Mouse (Mus musculus): ENCODE data around the gene Elovl7. TPM values are rescaled to one million over a fixed set of nuclear protein-coding genes. Genes with fewer than 3 reads are reported as not detected.

Gene Elovl7
- polyA plus RNA-seq, 1 experiment, result 0.04 TPM

GRCm38 (mm10) chr13:108215231-108215780 lies 1.1 kb downstream of the Elovl7 start:
- TF ChIP-seq GATA1 (IDR thresholded peaks at IDR 0.05; ENCODE audit: low read length), result no peak

DNA sequence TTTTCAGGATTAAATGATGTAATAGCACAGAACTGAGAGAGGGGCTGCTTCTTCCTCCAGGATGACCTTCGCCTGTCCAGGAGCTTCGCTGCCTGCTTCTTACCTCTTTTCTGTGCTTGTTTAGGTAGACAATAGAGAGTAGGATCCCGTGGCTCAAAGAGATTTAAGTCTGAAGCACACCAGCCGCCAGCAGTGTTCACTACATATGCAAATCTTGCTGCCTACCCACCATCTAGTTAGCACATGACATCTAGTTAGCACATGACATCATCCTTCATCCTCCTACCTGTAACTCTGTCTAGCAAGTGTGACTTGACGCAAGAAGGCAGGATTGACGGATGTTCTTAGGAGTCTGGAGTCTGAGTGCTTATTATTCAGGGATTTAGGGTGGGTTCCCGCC lies 5.6 kb downstream of the Elovl7 start:
- no peak for TF ChIP-seq GATA1 (IDR thresholded peaks at IDR 0.05; ENCODE audit: low read length)

DNA sequence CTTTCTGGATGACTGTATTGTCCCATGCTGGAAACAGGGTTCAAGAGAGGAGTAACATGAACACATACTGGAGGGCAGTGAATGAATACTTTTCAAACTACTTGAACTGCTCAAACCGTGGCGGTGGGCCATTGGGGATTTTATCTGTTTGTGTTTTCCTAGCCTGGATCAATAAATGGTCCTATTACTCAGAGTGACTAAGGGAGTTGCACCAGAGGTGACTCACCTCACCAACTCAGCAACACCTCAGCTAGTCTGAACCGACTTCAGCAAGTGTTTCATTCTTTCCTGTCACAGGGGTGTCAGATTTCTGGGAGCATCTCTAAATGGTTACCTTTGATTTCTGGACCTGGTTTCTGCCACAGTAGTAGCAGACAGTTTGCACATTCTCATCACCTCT lies 15.0 kb downstream of the Elovl7 start:
- no peak for TF ChIP-seq GATA1 (IDR thresholded peaks at IDR 0.05; ENCODE audit: low read length)

- no peak for TF ChIP-seq GATA1 (IDR thresholded peaks at IDR 0.05; ENCODE audit: low read length)
Measured at GRCm38 (mm10) chr13:108229634-108230330, 15.6 kb downstream of the Elovl7 start.

GRCm38 (mm10) chr13:108240012-108240411 lies 25.8 kb downstream of the Elovl7 start:
- no peak for TF ChIP-seq GATA1 (IDR thresholded peaks at IDR 0.05; ENCODE audit: low read length)

- no peak for TF ChIP-seq GATA1 (IDR thresholded peaks at IDR 0.05; ENCODE audit: low read length)
Measured at GRCm38 (mm10) chr13:108241715-108242114, 27.5 kb downstream of the Elovl7 start.

GRCm38 (mm10) chr13:108245086-108245697 lies 31.0 kb downstream of the Elovl7 start:
- TF ChIP-seq GATA1 (IDR thresholded peaks at IDR 0.05; ENCODE audit: low read length), result no peak

DNA sequence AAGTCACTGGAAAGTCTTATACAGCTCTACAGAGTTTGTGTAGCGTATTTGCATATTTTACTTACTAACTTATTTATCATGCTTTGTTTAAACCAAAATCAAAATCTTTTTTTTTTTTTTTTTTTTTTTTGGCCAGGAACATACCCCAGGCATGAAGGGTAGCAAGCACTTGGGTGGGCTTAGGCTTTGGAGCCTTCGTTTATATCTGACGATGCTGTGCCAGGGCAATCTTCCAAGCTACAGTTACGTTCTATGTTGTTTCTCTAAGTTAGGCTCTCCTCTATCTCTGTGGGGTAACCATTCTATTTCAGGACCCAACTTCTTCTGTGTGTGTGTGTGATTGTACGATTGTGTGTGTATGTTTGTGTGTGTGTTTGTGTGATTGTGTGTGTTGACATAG lies 36.9 kb downstream of the Elovl7 start:
- TF ChIP-seq GATA1 (IDR thresholded peaks at IDR 0.05; ENCODE audit: low read length), result no peak

DNA sequence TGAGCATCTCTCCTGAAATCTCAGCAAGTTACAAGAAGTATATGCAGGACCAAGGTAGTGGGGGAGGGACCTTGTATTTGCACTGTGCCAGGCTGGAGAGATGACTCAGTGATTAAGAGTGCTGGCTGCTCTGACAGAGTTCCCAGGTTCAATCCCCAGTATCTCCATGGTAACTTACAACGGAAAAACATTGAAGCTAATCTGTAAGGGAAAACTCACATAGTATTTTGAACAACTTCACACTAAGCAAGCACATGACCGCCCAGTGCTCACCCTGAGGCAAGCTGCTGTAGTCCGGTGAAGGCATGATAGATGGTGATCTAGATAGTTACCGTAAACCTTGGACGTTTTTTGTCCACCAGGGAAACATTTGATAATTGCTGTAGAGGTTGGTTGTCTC lies 39.8 kb downstream of the Elovl7 start:
- TF ChIP-seq GATA1 (IDR thresholded peaks at IDR 0.05; ENCODE audit: low read length), result no peak

- TF ChIP-seq GATA1 (IDR thresholded peaks at IDR 0.05; ENCODE audit: low read length), result no peak
Measured at GRCm38 (mm10) chr13:108263042-108263441, 48.8 kb downstream of the Elovl7 start.

- no peak for TF ChIP-seq GATA1 (IDR thresholded peaks at IDR 0.05; ENCODE audit: low read length)
Measured at GRCm38 (mm10) chr13:108265394-108265793, 51.2 kb downstream of the Elovl7 start.

DNA sequence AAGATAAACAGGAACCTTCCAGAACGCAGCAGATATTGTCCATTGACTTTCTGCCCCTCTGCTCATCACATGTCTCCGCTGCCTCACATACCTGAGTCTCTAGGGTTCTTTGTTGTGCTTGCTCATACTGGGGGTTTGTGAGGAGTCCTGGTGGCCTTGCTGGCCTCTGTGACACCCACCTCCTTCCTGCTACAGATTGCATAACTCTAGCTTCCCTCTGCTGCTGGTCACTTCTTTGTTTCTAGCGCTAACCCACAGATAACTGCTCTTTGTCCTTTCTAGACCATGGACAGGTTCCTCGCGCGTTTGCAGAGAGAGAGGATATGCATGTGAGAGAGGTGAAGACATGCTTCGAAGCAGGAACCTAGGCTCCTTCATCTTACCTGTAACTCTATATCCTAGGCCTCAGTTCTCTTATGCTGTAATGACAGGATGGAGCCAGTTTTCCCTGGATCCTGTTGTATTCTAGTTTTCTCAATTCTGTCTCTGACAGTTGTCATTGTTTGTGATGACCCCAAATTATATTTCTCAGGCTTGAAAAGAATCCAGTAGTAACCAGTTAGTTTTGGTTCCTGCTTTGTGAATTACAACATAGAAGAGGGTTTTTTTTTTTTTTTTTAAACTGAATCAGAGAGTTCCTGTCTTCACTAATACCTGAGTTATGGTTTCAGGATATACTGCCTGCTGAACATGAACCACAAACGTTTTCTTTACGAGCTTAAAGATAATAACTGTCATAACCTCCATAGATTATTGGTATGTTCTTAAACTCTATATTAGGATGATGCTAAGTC lies 53.8 kb downstream of the Elovl7 start:
- no peak for TF ChIP-seq GATA1 (IDR thresholded peaks at IDR 0.05; ENCODE audit: low read length)

- peak; percentile 74 for TF ChIP-seq GATA1 (IDR thresholded peaks at IDR 0.05; ENCODE audit: low read length)
Measured at GRCm38 (mm10) chr13:108271458-108272148, 57.4 kb downstream of the Elovl7 start.

GRCm38 (mm10) chr13:108272332-108272731 lies 58.1 kb downstream of the Elovl7 start:
- TF ChIP-seq GATA1 (IDR thresholded peaks at IDR 0.05; ENCODE audit: low read length), result no peak

- TF ChIP-seq GATA1 (IDR thresholded peaks at IDR 0.05; ENCODE audit: low read length), result no peak
Measured at GRCm38 (mm10) chr13:108273034-108273433, 58.8 kb downstream of the Elovl7 start.

Measured in G1E-ER4 (cell line).